Mouse (Mus musculus) hindbrain, embryonic 15.5 days (tissue): ENCODE data around the gene Dleu7. TPM values are rescaled to one million over a fixed set of nuclear protein-coding genes. Genes with fewer than 3 reads are reported as not detected.

ENCODE experiments used
- ATAC-seq: fragments of 200-750 bp; cut with Nextera tagmentation; 2 replicates; pipeline ENCODE4 v1.8.0; 2017; ENCODE audit warnings: low read depth, moderate number of reproducible peaks, moderate TSS enrichment; ENCODE audit not compliant: low FRiP score
- H3K27ac ChIP-seq: fragments of 300-500 bp; sonication (generic); replicated peaks from 2 replicates; pipeline ENCODE4 v1.5.1; 2015; ENCODE audit warnings: mild to moderate bottlenecking, inconsistent platforms
- H3K27me3 ChIP-seq: fragments of 300-500 bp; sonication (generic); 2 replicates; pipeline ENCODE4 v1.6.1; 2015; ENCODE audit warnings: control low read depth, inconsistent platforms
- H3K36me3 ChIP-seq: fragments of 300-500 bp; sonication (generic); 2 replicates; pipeline ENCODE4 v1.6.1; 2015; ENCODE audit warnings: control low read depth, inconsistent platforms
- H3K4me1 ChIP-seq: fragments of 300-500 bp; sonication (generic); replicated peaks from 2 replicates; pipeline ENCODE4 v1.6.1; 2015; ENCODE audit warnings: control low read depth, inconsistent platforms
- H3K4me2 ChIP-seq: fragments of 300-500 bp; sonication (generic); 2 replicates; pipeline ENCODE4 v1.6.1; 2015; ENCODE audit warnings: moderate library complexity, mild to moderate bottlenecking, inconsistent platforms
- H3K4me3 ChIP-seq: fragments of 300-500 bp; sonication (generic); 2 replicates; pipeline ENCODE4 v1.5.1; 2015; ENCODE audit warnings: mild to moderate bottlenecking, inconsistent platforms
- H3K9ac ChIP-seq: fragments of 300-500 bp; sonication (generic); 2 replicates; pipeline ENCODE4 v1.6.1; 2015; ENCODE audit warnings: inconsistent platforms
- H3K9me3 ChIP-seq: fragments of 300-500 bp; sonication (generic); 2 replicates; pipeline ENCODE4 v1.6.1; 2016; ENCODE audit warnings: control low read depth, inconsistent platforms
- WGBS: fragments of 180-500 bp; shearing (Covaris S2); methylation state at CpG from one replicate; pipeline ENCODE4 v1.1.7; 2015; 5-methylcytosine and 5-hydroxymethylcytosine counted together
- polyA plus RNA-seq: library from polyadenylated mRNA; unstranded; fragments of >200 nt; fragmentation: Nextera tagmentation; extraction: Ambion mirVana; gene quantifications from 2 replicates; pipeline ENCODE4 v1.2.1, GENCODE M21; 2015

The Dleu7 gene
- polyA plus RNA-seq, 1 experiment from 2014 or later: 18.4 TPM

DNA sequence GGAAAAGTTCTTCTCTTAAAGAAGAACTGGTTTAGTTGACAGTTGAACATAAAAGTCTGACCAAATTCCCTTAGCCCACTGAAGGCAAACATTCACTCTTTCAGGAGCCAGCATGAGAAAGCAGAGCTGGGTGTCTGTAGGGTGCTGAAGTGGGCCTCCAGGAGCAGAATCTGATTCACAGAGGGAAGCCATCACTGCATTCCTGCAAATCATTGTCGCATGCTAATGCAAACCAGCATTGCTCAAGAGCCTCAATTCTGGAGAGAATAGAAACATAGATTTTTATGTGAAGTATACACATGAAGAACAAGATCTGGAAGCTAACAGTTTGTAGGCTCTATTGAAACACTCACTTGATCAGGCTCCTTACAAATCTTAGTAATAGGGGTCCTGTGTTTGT is 57.6 kb downstream of the Dleu7 start:
- Histone ChIP-seq H3K27ac (no peak overlapping the region), H3K4me3 (no peak overlapping the region), H3K36me3 (no peaks in the 10 kb centered on the region), H3K4me2 (no peak overlapping the region), H3K4me1 (0 out of 2 replicates have a peak, but pooled peaks cover 5% of the 10 kb centered on the region), H3K27me3 (no peaks in the 10 kb centered on the region), H3K9me3 (no peaks in the 10 kb centered on the region), H3K9ac (no peak overlapping the region)
- WGBS: 65% methylated on average over 1 of the region's 1 CpGs
- no peak for ATAC-seq

DNA sequence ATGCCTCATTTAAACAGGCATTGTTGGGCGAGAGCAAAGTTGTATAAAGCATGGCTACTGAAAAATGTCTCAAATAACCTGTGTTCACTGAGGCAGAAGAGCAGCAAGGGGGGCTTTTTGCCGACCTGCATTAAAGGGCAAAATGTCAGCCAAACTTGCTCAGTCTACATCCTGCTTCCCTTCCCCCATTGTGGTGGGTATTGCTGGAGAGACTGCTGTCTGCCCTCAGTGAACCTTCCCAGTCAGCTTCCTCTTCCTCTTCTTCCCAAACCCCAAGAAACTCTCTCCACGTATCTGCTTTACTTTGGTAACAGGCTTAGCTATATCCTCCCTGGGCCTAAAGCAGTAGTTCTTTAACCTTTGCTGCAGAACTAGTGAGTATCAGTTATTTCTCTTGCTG is 61.9 kb downstream of the Dleu7 start:
- Histone ChIP-seq H3K4me1 (0 out of 2 replicates have a peak, but pooled peaks cover 11% of the 10 kb centered on the region), H3K27me3 (no peaks in the 10 kb centered on the region), H3K27ac (no peak overlapping the region), H3K4me3 (no peak overlapping the region), H3K9ac (no peak overlapping the region), H3K36me3 (no peaks in the 10 kb centered on the region), H3K4me2 (no peak overlapping the region), H3K9me3 (no peaks in the 10 kb centered on the region)
- 35% methylated on average over 3 of the region's 3 CpGs for whole genome bisulfite sequencing
- no peak for ATAC-seq

DNA sequence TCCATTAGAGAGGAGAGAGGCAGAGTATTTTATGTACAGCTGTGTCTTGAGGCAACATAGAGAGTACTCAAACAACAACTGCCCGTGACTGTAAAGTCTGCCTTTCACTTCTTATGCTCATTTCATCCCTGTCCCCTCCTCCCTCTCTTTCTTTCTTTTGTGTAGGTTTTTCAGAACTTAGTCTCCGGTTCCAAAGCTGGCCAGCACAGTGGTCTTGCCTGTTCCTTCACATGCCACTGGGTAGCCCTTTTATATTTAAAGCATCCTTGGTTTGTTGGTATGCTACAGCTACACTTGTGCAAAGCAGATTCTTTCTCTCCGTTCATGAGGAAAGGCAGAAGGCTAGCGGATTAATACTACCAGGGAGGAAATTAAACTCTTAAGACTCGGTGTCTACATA is 65.7 kb downstream of the Dleu7 start:
- Histone ChIP-seq H3K36me3 (no peaks in the 10 kb centered on the region), H3K4me2 (peak overlapping the region; percentile 29), H3K27me3 (no peaks in the 10 kb centered on the region), H3K4me1 (0 out of 2 replicates have a peak, but pooled peaks cover 8% of the 10 kb centered on the region), H3K9ac (no peak overlapping the region), H3K9me3 (no peaks in the 10 kb centered on the region), H3K27ac (peak overlapping the region; percentile 64), H3K4me3 (no peak overlapping the region)
- WGBS: 38% methylated on average over 5 of the region's 5 CpGs
- ATAC-seq: peak; percentile 61

DNA sequence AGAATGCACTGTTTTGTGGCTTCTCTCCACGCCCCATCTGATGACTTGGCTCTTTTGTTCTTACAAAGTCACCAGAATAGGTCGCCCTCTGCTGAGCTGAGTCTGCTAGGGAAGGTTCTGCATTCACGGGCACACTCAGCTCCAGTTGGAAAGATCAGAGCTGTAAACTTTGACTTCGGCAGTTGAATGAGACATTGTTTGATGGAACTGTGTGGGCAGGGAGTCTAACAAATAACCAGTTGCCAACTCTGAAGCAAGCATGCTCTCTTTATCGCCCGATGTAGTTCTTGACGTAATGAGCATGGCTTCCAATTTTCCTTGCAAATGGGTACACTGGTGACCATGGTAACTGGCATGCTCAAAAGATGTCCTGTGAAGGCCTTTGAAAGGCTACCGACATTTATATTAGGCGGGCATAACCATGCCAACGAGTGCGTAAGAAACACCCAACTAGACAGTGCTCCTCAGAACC is 66.2 kb downstream of the Dleu7 start:
- Histone ChIP-seq H3K4me3 (no peak overlapping the region), H3K36me3 (no peaks in the 10 kb centered on the region), H3K9me3 (no peaks in the 10 kb centered on the region), H3K27ac (peak overlapping the region; percentile 64), H3K4me1 (0 out of 2 replicates have a peak, but pooled peaks cover 8% of the 10 kb centered on the region), H3K4me2 (peak overlapping the region; percentile 29), H3K27me3 (no peaks in the 10 kb centered on the region), H3K9ac (no peak overlapping the region)
- peak; percentile 89 for ATAC-seq
- 25% methylated on average over 11 of the region's 11 CpGs for WGBS

Other genes with a start within 250 kb of the Dleu7 start
- 32.7 and 35.2 TPM in 2 replicates for gene Rnaseh2b, start 458 bp downstream of the Dleu7 start, polyA plus RNA-seq
- gene Gucy1b2, start 163.2 kb upstream of the Dleu7 start, polyA plus RNA-seq: 0.67 and 1.3 TPM in 2 replicates